Mouse (Mus musculus) frontal cortex, postnatal 25 days (tissue): ENCODE data around the gene Fbxw5.
"Not testable (repeated sequence)": the region's sequence is repeated elsewhere in the genome, so short reads cannot be mapped to it uniquely, and the experiment has no call there.

Experiments used
- DNase-seq, 2 experiments: peaks; one replicate each; pipeline ENCODE4 v3.0.0; 2022; ENCODE audit warnings: low spot score in 2 of 2

Fbxw5 gene

GRCm38 (mm10) chr2:25509912-25510311 lies 9.4 kb downstream of the Fbxw5 start:
- DNase-seq: no peak

- no peak for DNase-seq
These were observed 26.2 kb downstream of the Fbxw5 start for GRCm38 (mm10) chr2:25526510-25527302.

DNA sequence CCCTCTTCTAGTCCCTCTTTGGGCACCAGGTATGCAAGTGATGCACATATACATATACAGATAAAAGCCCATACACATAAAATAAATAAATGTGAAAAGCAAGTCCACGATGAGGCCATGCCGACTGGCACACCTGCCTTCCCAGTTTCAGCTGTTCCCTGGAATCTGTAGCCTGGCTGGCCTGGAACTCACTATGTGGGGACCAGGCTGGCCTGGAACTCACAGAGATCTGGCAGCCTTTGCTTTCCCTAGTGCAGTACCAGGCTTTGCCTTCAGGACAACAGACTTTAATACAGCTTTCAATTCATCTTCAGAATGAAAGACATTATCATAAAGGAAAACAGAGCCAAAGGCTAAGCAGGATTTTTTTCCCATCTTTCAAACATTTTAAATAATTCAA lies 33.2 kb downstream of the Fbxw5 start:
- DNase-seq: no peak

DNA sequence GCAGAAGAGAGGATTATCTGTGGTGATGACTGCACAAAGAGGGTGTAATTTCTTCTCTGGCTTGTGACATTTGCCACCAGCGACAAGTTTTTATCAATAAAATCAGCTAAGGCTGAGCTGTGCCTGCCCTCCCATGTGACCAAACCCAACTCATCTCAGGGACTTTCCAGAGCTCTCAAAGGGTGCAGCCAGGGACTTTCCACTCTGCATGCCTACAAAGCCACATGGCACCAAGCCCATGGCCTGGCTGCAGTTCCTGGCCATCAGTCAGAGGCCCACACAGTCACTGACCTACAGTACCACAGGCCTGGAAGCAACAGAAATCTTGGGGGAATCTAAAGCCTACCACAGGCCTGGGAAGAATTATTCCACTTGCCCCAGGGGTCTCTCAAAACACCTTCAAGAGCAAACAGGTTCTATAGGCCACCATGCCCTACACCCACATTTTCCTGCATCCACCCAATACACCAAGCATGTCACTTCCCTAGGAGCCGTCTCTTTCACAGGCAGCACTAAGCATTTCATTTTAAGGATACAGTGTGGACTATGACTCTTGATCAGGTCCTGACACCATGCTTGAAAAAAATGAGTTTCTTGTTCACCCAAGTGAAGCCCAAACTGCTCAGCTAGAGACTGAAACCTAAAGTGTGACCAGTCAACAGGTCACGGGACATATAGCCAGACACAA lies 33.8 kb downstream of the Fbxw5 start:
- DNase-seq: no peak

GRCm38 (mm10) chr2:25534866-25535182 lies 34.3 kb downstream of the Fbxw5 start:
- no peak for DNase-seq

DNA sequence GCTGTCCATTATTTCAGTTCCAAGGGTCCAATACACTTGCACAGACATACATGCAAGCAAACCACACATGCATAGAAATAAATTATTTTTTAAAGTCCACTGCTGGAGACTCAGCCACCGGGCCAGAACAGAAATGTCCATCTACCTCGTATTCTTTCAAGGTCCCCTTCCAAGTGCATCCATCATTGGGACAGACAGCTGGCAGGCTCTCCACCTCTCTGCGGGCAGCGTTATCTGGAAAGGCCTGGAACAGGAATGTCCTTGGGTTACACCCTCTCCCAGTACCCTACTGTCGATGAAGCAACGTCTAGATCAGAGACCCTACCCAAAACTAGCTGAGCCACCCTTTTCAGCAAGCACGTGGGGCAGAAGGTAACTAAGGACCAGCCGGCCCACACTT lies 36.0 kb downstream of the Fbxw5 start:
- no peak for DNase-seq

GRCm38 (mm10) chr2:25540541-25540948 lies 40.0 kb downstream of the Fbxw5 start:
- no peak for DNase-seq

DNA sequence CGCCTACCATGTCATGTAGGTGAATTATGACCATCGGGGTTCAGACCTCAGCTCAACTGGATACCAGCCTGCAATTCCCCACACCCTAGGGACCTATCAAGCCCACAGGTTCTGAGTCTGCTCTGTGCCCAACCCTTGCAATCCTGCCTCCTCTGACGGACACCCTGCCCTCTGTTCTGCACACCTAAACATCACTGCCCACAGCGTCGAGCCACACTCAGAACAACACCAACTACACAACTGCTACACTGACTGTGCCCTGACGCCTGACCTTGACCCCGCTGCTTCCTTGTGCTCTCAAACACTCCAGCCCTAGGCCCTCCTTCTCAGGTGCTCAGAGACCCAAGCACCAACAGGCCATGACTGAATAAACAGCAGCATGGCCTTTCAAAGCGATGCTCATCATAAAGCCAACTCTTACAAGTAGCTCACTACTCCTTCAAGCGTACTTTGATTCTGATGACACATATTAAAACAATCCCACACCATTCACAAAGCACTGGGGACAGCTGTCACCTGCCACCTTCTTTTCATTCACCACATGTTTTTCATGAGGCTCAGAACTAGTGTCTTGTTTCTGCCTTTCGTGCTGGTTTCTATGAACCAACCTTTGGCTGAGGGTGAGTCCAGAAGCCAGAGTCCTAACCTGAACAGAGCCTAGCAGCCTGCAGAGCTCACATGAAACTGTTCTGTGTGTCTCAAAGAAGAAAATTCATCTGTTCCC lies 41.3 kb downstream of the Fbxw5 start:
- DNase-seq: no peak

DNA sequence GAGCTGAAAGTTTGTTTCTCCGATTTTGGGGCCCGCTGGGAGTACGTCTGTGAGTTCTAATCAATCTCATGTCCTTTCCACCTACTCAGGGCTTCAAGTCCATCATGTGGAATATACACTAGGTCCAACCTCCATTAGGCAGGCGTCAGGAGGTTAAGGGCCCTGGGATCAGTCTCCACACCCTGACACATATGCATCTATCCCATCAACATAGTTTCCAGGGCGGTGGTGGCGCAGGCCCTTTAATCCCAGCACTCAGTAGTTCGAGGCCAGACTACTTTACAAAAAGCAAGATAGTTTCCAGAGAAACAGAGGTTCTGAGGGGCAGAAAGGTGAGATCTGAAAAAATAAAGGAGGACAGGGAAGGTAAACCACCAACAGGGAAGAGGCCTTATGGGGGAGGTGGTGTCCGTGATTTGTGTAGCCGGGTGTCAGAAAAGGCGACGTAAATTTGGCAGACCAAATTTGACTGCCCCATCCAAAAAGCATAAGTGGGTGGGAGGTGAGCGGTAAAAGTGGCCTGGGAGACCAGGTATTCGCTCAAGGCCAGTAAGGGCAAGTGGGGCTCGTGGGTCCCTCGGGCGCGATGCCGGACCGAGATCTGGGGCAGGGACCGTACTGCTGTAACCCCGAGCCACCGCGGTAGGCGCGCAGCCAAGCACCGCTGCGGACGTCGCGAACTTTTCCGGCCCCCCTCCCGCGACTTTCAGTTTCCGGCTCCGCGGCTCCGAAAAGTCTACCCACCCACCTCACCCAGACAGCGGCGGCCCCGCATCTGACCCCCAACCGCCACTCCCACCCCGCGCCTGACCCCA lies 45.7 kb downstream of the Fbxw5 start:
- no peak for DNase-seq

DNA sequence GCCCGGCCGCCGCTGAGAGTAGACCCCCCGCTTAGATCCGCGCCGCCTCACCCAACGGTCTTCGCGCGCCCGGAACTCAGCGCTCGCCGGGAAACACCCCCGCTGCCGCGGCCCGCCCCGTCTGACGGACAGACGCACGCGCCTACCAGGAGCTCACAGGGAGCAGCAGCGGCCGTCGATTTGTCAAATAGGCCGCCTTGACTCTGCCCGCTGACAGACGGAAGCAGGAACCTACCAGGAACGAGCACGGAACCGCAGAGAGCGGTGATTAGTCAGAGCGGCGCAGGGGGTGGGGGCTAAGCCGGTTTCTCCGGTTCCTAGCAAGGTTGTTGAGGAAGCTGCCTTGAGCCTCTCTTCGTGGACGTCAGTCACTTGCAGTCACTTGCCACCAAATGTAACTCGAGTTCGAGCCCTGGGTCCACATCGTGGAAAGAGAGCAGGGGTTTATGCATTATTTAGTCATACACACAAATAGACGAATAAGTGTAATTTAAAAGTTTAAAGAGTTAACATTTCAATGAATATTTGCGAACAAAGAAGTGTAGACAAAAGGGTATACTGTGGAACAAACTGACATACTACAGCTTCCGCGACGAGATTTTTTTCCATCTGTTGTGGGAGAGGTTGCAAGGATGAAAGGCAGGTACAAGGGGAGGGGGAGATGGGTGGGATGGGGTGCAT lies 46.4 kb downstream of the Fbxw5 start, which contains the start of gene Traf2:
Gene Traf2, minus strand, starts transcription at position 130 of the 681 bp plus-strand sequence.
- peak; percentile 98 to 99 for DNase-seq

DNA sequence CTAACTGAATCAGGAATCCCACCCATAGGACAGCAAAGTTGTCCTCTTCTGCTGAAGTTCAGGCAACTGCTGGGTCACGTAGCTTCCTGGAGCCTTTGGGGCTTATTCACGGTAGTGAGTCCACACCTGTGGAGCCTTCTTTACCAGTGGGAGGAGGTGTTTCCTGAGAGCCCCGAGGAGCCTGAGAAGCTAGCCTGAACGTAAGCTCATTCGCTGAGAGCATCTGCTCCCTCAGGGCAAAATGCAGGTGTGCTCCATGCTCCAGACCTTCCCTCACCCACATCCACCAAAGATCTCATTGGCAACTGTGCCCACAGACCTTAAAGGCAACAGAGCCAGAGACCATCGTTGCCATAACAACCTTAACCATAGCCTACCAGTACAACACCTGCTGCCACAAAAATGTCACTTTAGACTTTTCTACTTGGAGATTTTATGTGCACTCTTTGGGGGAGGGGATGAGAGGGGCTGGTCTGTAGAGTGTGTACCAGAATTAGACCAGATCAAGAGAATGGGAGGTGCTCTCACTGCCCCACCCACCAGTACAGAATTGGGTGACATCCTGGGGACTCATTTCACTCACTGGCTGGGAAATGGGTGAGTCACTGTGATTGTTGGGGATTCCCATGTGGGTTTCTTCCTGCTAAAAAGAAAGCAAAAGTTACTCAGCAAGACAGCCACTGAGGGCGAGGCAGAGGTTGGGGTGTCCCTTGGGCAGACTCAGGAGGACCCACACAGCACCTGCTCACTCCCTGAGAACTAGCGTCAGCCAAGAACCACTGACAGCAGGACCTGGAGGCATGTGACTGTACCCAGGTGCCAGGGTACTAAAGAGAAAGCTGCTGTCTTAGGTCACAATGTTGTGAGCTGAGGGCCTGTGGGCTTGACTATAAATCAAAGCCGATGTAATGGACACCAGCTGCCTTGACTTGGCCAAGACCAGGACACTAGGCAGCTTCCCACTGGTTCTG lies 48.8 kb downstream of the Fbxw5 start:
- DNase-seq: no peak

GRCm38 (mm10) chr2:25551186-25551585 lies 50.6 kb downstream of the Fbxw5 start:
- no peak for DNase-seq

DNA sequence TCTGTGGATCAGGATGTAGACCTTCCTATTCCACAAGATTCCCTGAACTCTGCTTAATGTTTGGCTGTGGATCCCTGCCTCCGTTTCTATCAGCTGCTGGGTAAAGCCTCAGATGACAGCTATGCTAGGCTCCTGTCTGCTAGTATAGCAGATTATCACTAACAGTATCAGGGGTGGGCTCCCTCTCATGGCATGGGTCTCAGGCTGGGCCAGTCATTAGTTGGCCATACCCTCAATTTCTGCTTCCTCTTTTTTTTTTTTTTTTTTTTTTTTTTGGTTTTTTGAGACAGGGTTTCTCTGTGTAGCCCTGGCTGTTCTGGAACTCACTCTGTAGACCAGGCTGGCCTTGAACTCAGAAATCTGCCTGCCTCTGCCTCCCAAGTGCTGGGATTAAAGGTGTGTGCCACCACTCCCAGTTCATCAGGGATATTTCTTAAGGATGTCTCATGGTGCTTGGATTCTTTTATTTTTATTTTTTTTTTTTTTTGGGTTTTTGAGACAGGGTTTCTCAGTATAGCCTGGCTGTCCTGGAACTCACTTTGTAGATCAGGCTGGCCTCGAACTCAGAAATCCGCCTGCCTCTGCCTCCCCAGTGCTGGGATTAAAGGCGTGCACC lies 52.7 kb downstream of the Fbxw5 start:
- not testable (repeated sequence) for DNase-seq
